Mouse (Mus musculus): ENCODE data around the gene Zfp575. TPM values are rescaled to one million over a fixed set of nuclear protein-coding genes. Genes with fewer than 3 reads are reported as not detected.
"Not testable (repeated sequence)": the region's sequence is repeated elsewhere in the genome, so short reads cannot be mapped to it uniquely, and the experiment has no call there.

Zfp575 gene
- under 1 TPM; 0.08 to 0.11 TPM for total RNA-seq (2021)

- DNase-seq: peak; percentile 33 to 37
- intact Hi-C loops (cut with DNase I): no loop called here
Measured at GRCm38 (mm10) chr7:24587330-24588105, at the start of gene Zfp575, which contains the start of gene Ethe1. Gene Zfp575 (minus strand): TSS chr7:24587641. Gene Ethe1 (plus strand): TSS chr7:24587543.

GRCm38 (mm10) chr7:24637046-24637445 lies 49.6 kb upstream of the Zfp575 start:
- no peak for DNase-seq
- intact Hi-C loops (cut with DNase I): no loop called here

- intact Hi-C loops (cut with DNase I): no loop called here
- DNase-seq: no peak
Measured at GRCm38 (mm10) chr7:24636264-24636663, 48.8 kb upstream of the Zfp575 start, which contains the start of gene Lypd3. Gene Lypd3 (plus strand): TSS chr7:24636550.

- intact Hi-C loops (cut with DNase I): no loop called here
- DNase-seq: no peak
Measured at GRCm38 (mm10) chr7:24630116-24630880, 42.9 kb upstream of the Zfp575 start.

GRCm38 (mm10) chr7:24629672-24630071 lies 42.2 kb upstream of the Zfp575 start:
- intact Hi-C loops (cut with DNase I): no loop called here

GRCm38 (mm10) chr7:24628685-24629610 lies 41.5 kb upstream of the Zfp575 start:
- intact Hi-C loops (cut with DNase I): no loop called here
- DNase-seq: peak; percentile 71 to 77

More at GRCm38 (mm10) chr7:24629672-24630071, 42.2 kb upstream of the Zfp575 start:
- DNase-seq: no peak

- no peak for DNase-seq
- intact Hi-C loops (cut with DNase I): no loop called here
Measured at GRCm38 (mm10) chr7:24622967-24623366, 35.5 kb upstream of the Zfp575 start.

- DNase-seq: no peak
- intact Hi-C loops (cut with DNase I): no loop called here
Measured at GRCm38 (mm10) chr7:24621193-24621592, 33.8 kb upstream of the Zfp575 start.

- intact Hi-C loops (cut with DNase I): no loop called here
Measured at GRCm38 (mm10) chr7:24619671-24620397, 32.4 kb upstream of the Zfp575 start.

GRCm38 (mm10) chr7:24618374-24618773 lies 30.9 kb upstream of the Zfp575 start:
- intact Hi-C loops (cut with DNase I): not testable (repeated sequence)

More at GRCm38 (mm10) chr7:24619671-24620397, 32.4 kb upstream of the Zfp575 start:
- DNase-seq: no peak

GRCm38 (mm10) chr7:24617763-24618162 lies 30.3 kb upstream of the Zfp575 start:
- DNase-seq: no peak
- intact Hi-C loops (cut with DNase I): no loop called here

More at GRCm38 (mm10) chr7:24618374-24618773, 30.9 kb upstream of the Zfp575 start:
- not testable (repeated sequence) for DNase-seq

- intact Hi-C loops (cut with DNase I): no loop called here
Measured at GRCm38 (mm10) chr7:24614816-24615215, 27.4 kb upstream of the Zfp575 start.

GRCm38 (mm10) chr7:24612308-24612910 lies 25.0 kb upstream of the Zfp575 start:
- intact Hi-C loops (cut with DNase I): no loop called here
- DNase-seq: no peak

More at GRCm38 (mm10) chr7:24614816-24615215, 27.4 kb upstream of the Zfp575 start:
- no peak for DNase-seq

GRCm38 (mm10) chr7:24611709-24612108 lies 24.3 kb upstream of the Zfp575 start:
- intact Hi-C loops (cut with DNase I): no loop called here
- no peak for DNase-seq

GRCm38 (mm10) chr7:24610879-24611494 lies 23.5 kb upstream of the Zfp575 start:
- intact Hi-C loops (cut with DNase I): no loop called here
- DNase-seq: peak; percentile 85 to 92

GRCm38 (mm10) chr7:24610144-24610878 lies 22.9 kb upstream of the Zfp575 start, which contains the start of gene Phldb3:
Gene Phldb3 (plus strand): TSS chr7:24610763.
- no peak for DNase-seq
- intact Hi-C loops (cut with DNase I): no loop called here

- no peak for DNase-seq
- intact Hi-C loops (cut with DNase I): loop anchor here (10.0 kb wide), 1 partner anchor 366 kb away; the partner anchor contains the start of gene Rabac1
Measured at GRCm38 (mm10) chr7:24608561-24608960, 21.1 kb upstream of the Zfp575 start.

GRCm38 (mm10) chr7:24608017-24608416 lies 20.6 kb upstream of the Zfp575 start:
- peak; percentile 39 to 40 for DNase-seq
- intact Hi-C loops (cut with DNase I): loop anchor here (10.0 kb wide), 1 partner anchor 367 kb away; the partner anchor contains the start of gene Rabac1
